Mouse (Mus musculus): Measurements from ENCODE around the gene Slc2a12.

The Slc2a12 gene

DNA sequence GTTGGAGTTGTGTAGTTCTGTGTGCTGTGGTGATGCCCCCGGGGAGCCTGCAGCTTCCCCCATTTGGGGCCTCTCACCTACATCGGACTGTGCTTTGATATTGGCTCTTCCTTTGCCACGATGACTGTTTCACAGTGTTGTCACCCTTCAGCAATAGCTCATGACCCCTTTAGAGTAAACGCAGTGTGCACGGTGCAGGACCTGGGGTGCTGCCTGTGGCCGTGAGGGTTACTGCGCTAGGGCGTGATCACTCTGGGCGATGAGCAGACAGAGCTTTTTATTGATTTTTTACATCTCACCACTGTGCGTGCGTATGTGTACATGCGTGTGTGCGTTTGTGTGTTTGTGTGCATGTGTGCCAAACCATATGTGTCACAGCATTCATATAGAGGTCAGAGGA, 23.7 kb downstream of the Slc2a12 start:
- no peak for DNase-seq

DNA sequence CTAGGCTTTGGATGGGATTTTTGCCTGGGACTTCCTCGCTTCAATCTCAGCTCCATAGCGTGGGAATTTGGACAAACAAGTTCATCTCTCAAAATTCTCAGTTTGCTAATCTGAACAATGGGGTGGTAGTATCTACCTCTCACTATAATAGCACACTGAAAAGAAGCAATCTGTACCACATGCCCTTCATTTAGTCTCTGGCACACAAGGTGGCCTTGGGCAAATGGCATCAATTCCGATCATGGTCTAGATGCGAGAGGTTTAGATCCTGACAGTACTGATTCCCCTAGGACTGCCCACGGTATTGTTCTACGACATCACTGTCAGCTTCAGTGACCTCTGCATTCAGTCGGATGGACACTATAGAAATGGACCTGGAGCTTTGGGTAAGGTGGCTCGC, 29.4 kb downstream of the Slc2a12 start:
- DNase-seq, result no peak

DNA sequence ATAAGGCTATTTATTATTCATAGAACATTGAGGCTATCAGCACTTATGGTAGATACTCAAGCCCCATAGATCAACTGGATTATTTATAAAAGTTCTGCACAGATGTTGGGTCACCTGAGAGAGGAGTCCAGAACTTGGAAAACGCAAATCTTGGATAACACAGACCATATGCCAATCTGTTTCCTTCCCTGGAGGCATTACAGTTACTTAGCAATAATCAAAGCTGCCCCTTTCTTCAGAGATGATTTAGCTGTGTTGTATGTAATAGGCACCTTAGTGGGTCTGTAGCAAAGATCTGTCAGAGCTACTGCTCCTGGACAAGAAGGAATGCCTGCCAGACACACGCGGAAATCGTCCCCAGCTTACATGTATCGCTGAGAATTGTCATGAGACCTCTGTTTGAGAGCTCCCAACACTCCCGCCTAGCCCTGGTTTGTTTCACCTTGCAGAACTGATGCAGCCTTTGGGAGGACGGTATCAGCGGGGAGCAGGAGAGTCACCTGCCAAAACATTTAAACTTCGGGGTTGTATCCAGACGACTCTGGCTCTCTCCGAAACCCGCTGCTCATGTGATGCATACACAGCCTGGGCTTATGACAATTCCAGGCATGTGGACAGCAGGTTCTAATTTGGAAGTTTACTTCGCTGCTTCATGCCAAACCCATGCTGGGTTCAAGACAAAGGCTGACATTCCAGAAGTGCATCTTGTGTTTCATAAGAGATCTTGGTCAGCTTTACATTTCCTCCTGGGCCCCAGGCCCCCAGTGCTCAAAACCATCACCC, 31.2 kb downstream of the Slc2a12 start:
- DNase-seq, result no peak

DNA sequence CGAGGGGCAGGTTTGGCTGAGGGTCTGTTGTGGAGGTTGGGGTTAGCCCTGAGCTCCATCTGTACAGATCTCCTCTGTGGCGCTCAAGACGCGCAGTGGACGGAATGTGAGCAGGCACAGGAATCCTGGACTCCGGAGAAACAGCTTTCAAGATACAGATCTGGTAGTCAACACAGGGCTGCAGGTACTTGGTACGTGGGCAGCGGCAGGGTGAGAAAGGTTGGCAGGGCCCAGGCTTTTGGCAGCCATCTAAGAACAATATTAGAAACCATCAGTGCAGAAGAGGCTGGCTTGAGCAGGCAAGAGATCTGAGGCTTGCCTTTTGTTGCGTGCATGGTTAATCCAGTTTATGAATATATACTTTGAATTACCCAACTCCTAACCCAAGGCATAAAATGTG, 51.4 kb downstream of the Slc2a12 start:
- peak; percentile 27 for DNase-seq

DNA sequence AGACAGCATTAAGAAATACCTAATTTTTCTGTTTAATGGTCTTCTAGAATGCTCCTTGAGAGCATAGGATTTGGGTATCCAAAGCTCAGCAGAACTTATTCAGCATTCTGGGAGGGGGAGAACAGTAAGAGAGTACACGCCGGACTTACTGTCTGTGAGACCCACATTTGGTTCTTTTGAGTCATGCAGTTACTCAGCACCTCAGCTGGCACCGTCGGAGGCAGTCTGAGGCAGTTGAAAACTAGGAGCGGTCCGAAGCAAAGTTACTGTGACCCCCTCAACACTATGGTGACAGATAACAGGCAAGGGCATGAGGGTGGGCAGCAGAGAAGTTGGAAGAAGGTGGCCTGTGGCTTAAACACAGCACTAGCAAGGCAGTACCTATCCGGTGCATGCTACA, 52.1 kb downstream of the Slc2a12 start:
- DNase-seq, result no peak

DNA sequence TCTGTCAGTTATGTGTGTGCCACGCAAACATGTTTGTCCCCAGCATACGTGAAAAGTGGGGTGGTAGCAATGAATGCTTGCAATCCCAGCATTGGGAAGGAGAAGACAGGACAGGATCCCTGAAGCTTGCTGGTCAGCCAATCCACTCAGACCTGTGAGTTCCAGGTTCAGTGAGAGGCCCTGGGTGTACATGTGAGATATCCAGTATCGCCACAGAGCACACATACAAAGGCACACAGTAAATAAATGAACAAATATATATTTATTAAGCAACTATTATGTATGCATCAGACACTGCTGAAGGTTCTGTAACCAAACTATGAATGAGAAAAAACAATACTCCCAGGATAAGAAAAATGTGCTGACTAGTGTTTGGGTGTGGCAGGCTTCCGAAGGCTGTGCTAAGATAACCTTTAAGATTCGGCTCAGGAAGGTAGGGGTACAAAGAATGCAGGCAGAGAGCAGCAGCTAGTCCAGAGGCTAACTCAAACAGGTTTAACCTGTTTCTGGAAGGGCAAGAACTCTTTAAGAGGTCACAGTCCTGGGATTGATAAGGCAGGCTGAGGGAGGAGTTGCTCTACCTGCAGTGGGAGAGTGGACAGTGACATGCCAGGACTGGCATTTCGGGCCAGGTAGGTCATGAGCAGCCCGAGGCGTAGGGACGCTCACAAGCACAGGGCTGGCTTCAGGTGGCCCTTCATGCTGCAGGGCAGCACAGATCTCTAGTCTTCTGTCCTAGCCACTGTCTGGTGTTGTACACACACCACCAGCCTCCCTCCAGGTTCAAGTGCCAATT, 53.5 kb downstream of the Slc2a12 start:
- DNase-seq, result peak; percentile 12

GRCm38 (mm10) chr10:22699487-22700335, 54.9 kb downstream of the Slc2a12 start:
- no peak for DNase-seq

DNA sequence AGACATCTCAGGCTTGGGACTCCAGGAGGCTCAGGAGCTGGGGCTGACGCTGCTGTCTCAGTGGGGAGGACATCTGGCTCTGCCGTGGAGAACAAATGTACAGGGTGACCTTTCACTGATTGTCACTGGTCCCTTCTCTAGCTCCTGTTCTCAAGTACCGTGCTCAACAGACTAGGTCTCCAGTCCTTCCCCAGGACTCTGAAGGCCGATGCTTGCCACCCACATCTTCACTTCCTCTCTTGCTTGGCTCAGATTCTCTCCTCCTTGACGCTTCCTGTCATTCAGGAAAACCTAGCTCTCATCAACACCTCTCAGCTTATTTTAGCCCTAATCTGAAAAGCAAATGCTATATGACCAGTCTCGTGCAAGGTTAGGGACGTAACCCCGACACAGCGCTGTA, 56.0 kb downstream of the Slc2a12 start:
- no peak for DNase-seq

DNA sequence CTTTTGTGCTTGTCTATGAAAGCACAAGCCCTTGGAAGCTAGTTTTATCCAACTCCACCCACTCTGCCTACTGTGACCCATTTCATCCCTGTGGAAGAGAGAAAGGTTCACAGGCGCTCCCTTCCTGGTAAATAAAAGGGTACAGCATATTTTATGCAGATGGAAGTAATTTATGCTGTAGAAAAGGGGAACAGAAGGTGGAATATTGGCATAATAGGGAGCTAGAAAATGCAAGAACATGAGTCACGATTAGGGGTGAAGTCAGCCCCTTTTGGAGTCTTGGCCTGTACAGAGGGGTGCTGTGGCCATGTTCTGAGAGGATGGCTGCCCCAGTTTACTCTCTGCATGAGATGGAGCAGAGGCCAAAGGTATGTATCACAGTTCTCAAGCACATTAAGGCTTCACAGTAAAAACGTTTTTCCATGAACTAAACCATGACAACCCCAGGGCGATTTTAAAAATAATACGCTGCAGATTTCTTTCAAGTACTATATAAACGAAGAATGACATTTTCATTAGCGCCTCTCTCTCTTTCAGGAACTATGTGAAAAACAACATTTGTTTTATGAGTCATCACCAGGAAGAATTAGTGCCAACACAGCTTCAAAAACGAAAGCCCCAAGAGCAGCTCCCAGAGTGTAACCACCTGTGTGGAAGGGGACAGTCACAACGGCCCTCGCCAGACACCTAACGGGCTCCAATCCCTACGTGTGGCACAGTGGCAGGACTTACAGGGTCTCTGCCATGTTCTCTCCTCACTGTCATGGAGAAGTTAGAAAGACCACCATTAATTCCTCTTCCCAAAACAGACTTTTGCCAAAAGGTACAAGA, 56.9 kb downstream of the Slc2a12 start:
- DNase-seq, result no peak

DNA sequence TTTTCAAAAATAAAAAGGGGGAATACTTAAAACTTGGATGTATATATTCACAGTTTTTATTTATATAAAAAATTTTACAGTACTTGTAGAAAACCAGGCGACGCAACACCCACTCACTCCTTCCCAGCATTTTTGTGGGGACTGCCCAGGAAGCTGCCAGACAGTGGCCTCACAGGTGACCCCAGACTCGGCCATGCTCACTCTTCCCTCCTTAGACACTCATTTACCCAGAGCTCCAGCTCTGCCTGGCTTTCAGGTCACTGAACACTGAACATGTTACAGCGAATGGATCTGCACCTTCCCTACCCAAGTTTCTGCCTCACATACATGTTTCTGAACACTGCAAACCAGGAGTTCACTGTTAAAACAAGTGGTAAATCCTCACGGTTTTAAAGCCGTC, 59.0 kb downstream of the Slc2a12 start:
- peak; percentile 32 for DNase-seq

DNA sequence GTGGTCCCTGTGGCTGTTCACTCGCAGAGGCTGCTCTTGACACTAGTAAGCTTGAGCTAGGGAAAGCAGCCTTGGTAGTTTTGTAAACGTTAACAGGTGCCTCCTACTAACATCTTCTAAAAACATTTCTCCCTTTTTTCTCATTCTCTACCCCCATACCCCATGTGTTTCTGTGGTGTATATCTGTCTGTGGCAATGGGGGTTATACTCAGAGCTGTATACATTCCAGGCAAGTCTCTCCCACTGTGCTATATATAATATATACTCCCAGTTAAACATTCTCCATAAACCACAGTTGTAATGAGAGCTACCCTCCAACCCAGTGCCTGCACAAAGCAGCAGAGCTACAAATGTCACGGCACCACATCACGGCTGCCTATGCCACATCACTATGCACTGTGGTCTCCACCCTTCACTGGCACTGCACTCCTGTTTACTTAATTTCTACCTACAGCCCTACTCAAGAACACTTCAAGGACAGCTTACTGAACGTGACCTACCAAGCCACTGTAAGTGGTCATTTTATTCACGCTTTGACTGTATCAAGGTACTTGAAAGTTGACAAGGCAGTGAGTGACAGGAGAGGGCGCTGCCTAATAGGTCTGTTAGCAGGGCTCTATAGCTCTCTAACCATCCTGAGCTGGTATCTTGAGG, 63.5 kb downstream of the Slc2a12 start:
- DNase-seq, result no peak

DNA sequence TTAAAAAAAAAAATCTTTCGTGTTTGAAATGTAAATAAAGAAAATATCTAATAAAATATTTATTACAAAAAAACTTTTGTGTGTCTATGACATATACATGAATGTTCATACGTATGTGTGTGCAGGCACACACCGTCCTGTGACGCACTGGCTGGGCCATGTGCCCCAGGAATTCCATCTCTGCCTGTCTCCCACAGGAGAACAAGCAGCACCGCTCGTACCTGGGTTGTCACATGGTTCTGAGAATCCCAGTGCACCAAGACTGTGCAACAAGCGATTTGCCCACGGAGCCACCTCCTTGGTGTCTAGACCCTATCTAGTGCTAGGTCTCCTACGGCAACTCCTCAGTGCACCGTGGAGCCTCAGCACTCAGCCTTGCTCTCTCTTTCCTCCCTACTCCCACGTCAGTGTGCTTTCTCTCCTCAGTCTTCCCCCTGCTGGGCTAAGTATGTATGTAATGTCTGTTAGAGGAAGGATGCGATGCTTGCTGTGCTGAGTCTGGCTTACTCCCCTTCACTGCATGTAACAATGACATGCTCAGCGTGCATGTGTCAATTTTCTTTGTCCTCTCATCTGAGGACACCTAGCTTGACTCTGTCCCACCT, 65.5 kb downstream of the Slc2a12 start:
- DNase-seq, result no peak

DNA sequence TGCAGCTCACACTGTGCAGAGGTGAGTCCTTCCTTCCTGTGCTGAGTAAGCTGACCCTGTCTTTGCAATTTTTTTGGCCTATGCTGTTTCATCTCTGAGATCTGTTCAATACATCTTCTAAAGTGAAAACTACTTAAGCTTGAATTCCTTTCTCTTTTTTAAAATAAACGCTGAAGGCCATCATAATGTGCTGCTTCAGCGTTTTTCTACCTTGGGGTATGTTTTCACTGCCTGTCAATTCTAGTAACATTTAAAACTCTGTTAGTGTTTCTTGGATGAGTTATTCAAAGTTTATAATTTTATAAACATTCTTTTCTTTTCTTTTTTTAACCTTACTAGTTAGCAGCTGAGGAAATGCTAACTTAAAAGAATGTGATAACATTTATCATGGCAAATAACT, 68.1 kb downstream of the Slc2a12 start:
- DNase-seq, result no peak

DNA sequence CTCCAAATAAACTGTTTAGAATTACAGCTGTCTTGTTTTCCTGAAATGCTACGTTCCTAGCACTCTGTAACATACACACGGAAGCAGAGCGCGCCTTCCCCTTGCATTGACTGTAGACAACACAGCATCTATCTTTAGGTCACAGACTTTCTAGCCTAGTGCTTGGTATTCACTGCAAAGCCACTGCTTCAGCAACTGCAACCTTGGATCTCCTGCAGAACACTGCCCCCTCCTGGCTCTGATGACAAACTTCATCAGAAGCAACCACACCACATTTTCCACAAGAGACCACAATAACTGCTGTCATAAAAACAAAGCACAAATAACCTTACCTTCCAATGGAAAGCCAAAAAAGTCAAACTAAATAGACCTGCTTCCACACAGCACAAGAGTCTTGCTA, 69.7 kb downstream of the Slc2a12 start:
- DNase-seq, result peak; percentile 73

GRCm38 (mm10) chr10:22718475-22718874, 73.7 kb downstream of the Slc2a12 start:
- no peak for DNase-seq

DNA sequence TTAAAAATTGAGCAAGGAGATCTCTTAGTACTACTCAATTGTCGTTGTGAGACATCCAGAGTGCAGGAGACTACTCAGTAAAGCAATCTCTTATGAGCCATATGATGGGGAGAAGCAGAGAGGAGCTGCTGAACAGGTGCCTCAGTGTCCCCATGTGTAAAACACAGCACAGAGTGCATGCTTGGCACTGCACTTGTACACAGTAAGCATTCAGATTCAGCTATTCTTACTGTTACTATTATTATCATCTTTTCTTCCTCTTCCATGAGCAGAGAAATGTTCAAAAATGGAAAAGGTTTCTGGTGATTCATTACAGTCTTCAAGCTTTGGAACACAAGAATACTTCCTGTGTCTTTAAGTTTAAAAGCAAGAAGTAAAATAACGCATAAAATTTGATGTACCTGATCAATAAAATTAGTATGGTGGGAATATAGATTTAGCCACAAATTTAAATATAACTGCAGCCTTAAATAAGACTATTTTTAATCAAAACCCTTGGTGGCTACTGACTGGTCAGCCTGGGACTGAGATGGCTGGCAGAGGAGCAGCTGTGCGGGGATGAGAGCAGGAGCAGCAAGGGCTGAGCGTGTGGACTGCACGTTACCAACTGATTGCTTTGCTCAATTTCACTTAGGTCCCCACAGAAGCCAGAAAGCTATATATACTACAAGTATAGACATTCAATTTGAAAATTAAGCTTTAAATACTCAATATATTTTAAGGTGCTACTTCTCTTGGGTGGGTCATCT, 76.1 kb downstream of the Slc2a12 start:
- no peak for DNase-seq

- DNase-seq, result no peak
Observed at GRCm38 (mm10) chr10:22725166-22725565, 80.4 kb downstream of the Slc2a12 start.

- no peak for DNase-seq
Observed at GRCm38 (mm10) chr10:22726295-22726694, 81.5 kb downstream of the Slc2a12 start.

GRCm38 (mm10) chr10:22728257-22728656, 83.4 kb downstream of the Slc2a12 start:
- no peak for DNase-seq

GRCm38 (mm10) chr10:22730266-22730991, 85.6 kb downstream of the Slc2a12 start:
- DNase-seq, result no peak

Data from kidney, postnatal 14 days (tissue).